Mouse (Mus musculus): ENCODE results near the gene Spcs1. TPM values are rescaled to one million over a fixed set of nuclear protein-coding genes. Genes with fewer than 3 reads are reported as not detected.
A peak's percentile ranks its signal among the peaks of the same experiment; 100 is the strongest.

Spcs1 gene
- 165 and 208 TPM in 2 replicates for total RNA-seq (2012; rRNA removed)
- polyA plus RNA-seq (2012; ENCODE audit: insufficient read depth in 1 of 2, insufficient read length in 2 of 2, low read depth in 1 of 2, low replicate concordance in 2 of 2, missing spikeins in 1 of 2), result 100 to 1,000 TPM; 188 to 419 TPM

DNA sequence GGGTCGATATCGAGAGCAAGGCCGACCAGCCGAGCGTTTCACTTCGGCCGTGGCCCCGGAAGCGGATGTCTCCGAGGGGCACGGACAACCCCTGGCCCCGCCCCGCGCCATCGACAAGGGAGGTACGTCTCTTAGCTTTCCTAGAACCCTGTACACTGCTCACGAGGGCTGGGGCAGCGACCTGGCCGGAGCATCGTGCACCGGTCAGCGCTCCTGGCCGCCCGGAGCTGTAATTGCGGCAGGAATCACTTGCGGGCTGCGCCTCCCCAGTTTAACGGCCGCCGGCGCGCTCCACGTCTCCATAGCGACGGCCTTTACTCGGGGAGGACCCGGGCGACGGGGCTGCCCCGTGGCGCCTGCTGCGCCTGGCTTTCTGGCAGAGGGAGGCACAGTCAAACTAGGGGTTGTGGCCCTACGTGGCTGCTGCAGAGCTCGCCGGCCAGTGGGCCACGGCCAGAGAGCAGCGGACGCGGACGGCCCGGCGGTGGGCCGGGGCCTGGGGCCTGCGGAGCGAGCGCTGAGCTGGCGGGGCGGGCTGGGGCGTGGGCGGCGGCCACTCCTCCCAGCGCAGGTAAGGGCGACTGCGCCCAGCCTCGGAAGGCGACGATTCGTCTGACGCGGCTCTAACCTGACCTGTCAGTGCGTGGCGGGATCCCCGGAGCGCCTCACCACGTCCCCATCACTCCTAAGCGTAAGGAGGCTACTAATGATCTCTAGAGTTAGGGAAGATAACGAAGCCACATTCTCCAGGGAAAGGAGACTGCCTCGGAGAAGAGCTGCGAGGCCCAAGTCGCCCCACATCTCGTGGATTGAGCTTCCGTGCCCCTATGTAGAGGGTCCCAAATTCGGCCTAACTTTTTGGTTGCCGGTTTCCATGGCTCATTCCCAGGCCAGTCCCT is at the start of gene Spcs1, which contains the start of gene Glt8d1:
Gene Spcs1 (minus strand): TSS at position 366 of the 899 bp plus-strand sequence.
Gene Glt8d1 (plus strand): TSS at position 94 of the 899 bp plus-strand sequence.
- peak; percentile 88 for DNase-seq (ENCODE audit: low read depth, low spot score)
- Histone ChIP-seq H3K4me1 (ENCODE audit: control insufficient read depth in 1 of 2, insufficient read depth in 2 of 2, low read length in 2 of 2) (peaks cover 4 to 9% of the 10 kb centered on the region in 2 experiments), H3K36me3 (ENCODE audit: control insufficient read depth in 1 of 2, insufficient read depth in 2 of 2, low read length in 2 of 2) (peaks cover 2 to 15% of the 10 kb centered on the region in 2 experiments; a peak in 3 of 4 replicates), H3K9ac (ENCODE audit: control insufficient read depth, low read depth, low read length, poor library complexity, severe bottlenecking) (peak within 1 kb of the TSS; percentile 93), H3K79me2 (ENCODE audit: control insufficient read depth, insufficient read depth, low read length, poor library complexity) (peaks cover 16% of the 10 kb centered on the region), H3K9me3 (replicated peaks; ENCODE audit: insufficient read depth, low read length) (no peaks in the 10 kb centered on the region), H3K27me3 (ENCODE audit: control insufficient read depth in 1 of 2, insufficient read depth in 2 of 2, low read length in 2 of 2) (no peaks in the 10 kb centered on the region), H3K27ac (ENCODE audit: control insufficient read depth, low read depth, low read length) (peak within 1 kb of the TSS; percentile 77), H3K4me3 (ENCODE audit: control insufficient read depth in 1 of 2, insufficient read depth in 1 of 2, low read depth in 2 of 2, low read length in 2 of 2) (peak within 1 kb of the TSS; percentile 95 to 98)
- no peak for TF ChIP-seq ZC3H11A (IDR thresholded peaks at IDR 0.05; ENCODE audit: low read depth, low read length)
- peak; percentile 59 for TF ChIP-seq MYB (IDR thresholded peaks at IDR 0.05; ENCODE audit: low read depth, low read length)
- TF ChIP-seq POLR2A (IDR thresholded peaks at IDR 0.05; ENCODE audit: control insufficient read depth in 1 of 2, insufficient read depth in 1 of 2, low read depth in 1 of 2, low read length in 2 of 2, poor library complexity in 1 of 2), result peak; percentile 23 to 84
- TF ChIP-seq POLR2AphosphoS5 (IDR thresholded peaks at IDR 0.05; ENCODE audit: borderline replicate concordance, low read depth, low read length), result no peak
- peak; percentile 2; the same call in 1 of the 2 replicates for TF ChIP-seq POLR2AphosphoS2 (IDR thresholded peaks at IDR 0.05; ENCODE audit: low read length)
- TF ChIP-seq NELFE (IDR thresholded peaks at IDR 0.05; ENCODE audit: low read depth, low read length), result peak; percentile 83
- TF ChIP-seq SIN3A (IDR thresholded peaks at IDR 0.05; ENCODE audit: low read length), result peak; percentile 91
- no peak for TF ChIP-seq TBP (IDR thresholded peaks at IDR 0.05; ENCODE audit: low read depth, low read length)
- TF ChIP-seq KAT2A (conservative IDR thresholded peaks at IDR 0.05; ENCODE audit: low read depth, low read length), result peak; percentile 55; the same call in 1 of the 2 replicates
- no peak for TF ChIP-seq ZNF384 (IDR thresholded peaks at IDR 0.05; ENCODE audit: low read depth, low read length)
- peak; percentile 76 for TF ChIP-seq MXI1 (IDR thresholded peaks at IDR 0.05; ENCODE audit: low read depth, low read length)
- TF ChIP-seq ETS1 (IDR thresholded peaks at IDR 0.05; ENCODE audit: low read depth, low read length), result peak; percentile 29; the same call in 1 of the 2 replicates
- TF ChIP-seq EP300 (IDR thresholded peaks at IDR 0.05; ENCODE audit: low read depth in 1 of 2, low read length in 2 of 2), result peak in 1 of 2 experiments; percentile 12; a peak in 1 of 4 replicates
- no peak for TF ChIP-seq USF2 (IDR thresholded peaks at IDR 0.05; ENCODE audit: borderline replicate concordance in 1 of 2, insufficient read depth in 1 of 2, low read depth in 1 of 2, low read length in 2 of 2)
- no peak for TF ChIP-seq CHD1 (IDR thresholded peaks at IDR 0.05; ENCODE audit: low read depth, low read length)
- peak; percentile 26; the same call in 1 of the 2 replicates for TF ChIP-seq NRF1 (IDR thresholded peaks at IDR 0.05; ENCODE audit: insufficient read depth, low read depth, low read length, poor library complexity, severe bottlenecking)
- TF ChIP-seq HCFC1 (IDR thresholded peaks at IDR 0.05; ENCODE audit: low read depth, low read length), result peak; percentile 84
- no peak for TF ChIP-seq RCOR1 (IDR thresholded peaks at IDR 0.05; ENCODE audit: low read depth, low read length)
- 0 out of 2 replicates have a peak, but pooled peaks have one; percentile 3 for TF ChIP-seq TCF12 (IDR thresholded peaks at IDR 0.05; ENCODE audit: low read depth, low read length)
- TF ChIP-seq MAX (IDR thresholded peaks at IDR 0.05; ENCODE audit: low read length), result peak; percentile 94
- peak; percentile 46 for TF ChIP-seq MAZ (IDR thresholded peaks at IDR 0.05; ENCODE audit: low read depth, low read length)
- peak; percentile 75; the same call in 1 of the 2 replicates for TF ChIP-seq ZMIZ1 (IDR thresholded peaks at IDR 0.05; ENCODE audit: low read depth, low read length)
